Mouse (Mus musculus) kidney, postnatal 14 days (tissue): Measurements from ENCODE around the gene Fn3k.

ENCODE experiments used
- DNase-seq: peaks from one replicate; pipeline ENCODE4 v3.0.0; 2022; ENCODE audit warnings: mixed read lengths

Fn3k gene

GRCm38 (mm10) chr11:121451753-121452635, 17.3 kb downstream of the Fn3k start, which contains the start of gene Tbcd:
Gene Tbcd (plus strand): TSS chr11:121451949.
- DNase-seq: peak; percentile 95

GRCm38 (mm10) chr11:121457874-121458273, 23.2 kb downstream of the Fn3k start:
- no peak for DNase-seq

GRCm38 (mm10) chr11:121467408-121467807, 32.7 kb downstream of the Fn3k start:
- no peak for DNase-seq

GRCm38 (mm10) chr11:121474831-121475230, 40.1 kb downstream of the Fn3k start:
- DNase-seq: no peak

GRCm38 (mm10) chr11:121475699-121476415, 41.1 kb downstream of the Fn3k start:
- DNase-seq: peak; percentile 79

GRCm38 (mm10) chr11:121479476-121480203, 44.9 kb downstream of the Fn3k start:
- DNase-seq: no peak

GRCm38 (mm10) chr11:121481129-121481528, 46.4 kb downstream of the Fn3k start:
- DNase-seq: no peak

GRCm38 (mm10) chr11:121485882-121486281, 51.2 kb downstream of the Fn3k start:
- DNase-seq: no peak

GRCm38 (mm10) chr11:121490651-121491050, 55.9 kb downstream of the Fn3k start:
- DNase-seq: no peak
